Mouse (Mus musculus) megakaryocyte-erythroid progenitor cell, adult 5-6 weeks (primary cell): Measurements from ENCODE around the gene Tpi1. TPM values are rescaled to one million over a fixed set of nuclear protein-coding genes. Genes with fewer than 3 reads are reported as not detected.

Source experiments
- ATAC-seq: replicated peaks from 2 replicates; pipeline ENCODE4 v1.8.0; 2016; ENCODE audit warnings: mild to moderate bottlenecking, inconsistent platforms; ENCODE audit not compliant: severe bottlenecking, poor library complexity, low FRiP score, low TSS enrichment
- total RNA-seq, 2 experiments: library from RNA; stranded (forward) in 1 of 2; stranded (reverse) in 1 of 2; fragments of 200-1000, 215-1000 nt in 1 of 2; fragments of >200 nt in 1 of 2; fragmentation: Nextera tagmentation in 1 of 2; gene quantifications; 2 replicates each; pipeline ENCODE4 v1.2.3; 2014 to 2017

Gene Tpi1
- total RNA-seq (2014; fragmentation: Nextera tagmentation) (258 and 264 TPM in 2 replicates), total RNA-seq (2017) (179 and 201 TPM in 2 replicates)

DNA sequence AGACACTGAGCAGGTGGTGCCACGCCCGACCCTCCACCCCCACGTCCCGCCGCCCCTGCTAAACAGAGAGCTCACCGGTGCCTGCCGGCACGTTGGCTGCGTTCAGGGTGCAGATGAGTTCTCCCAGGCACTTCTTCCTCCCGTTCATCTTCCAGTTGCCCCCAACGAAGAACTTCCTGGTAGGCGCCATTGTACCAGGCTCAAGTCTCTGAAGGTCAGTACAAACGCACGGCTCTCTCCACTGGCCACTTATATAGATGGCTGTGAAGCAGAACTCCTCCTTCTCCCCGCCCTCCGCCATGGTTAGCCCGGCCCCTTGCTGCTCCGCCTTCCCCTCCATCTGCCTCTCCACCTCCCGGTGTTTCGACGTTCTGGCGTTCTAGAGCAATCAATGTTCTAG lies at the start of gene Tpi1:
TSS of gene Tpi1 (minus strand) at position 364 of the 400 bp plus-strand sequence.
- ATAC-seq: peak; percentile 85

DNA sequence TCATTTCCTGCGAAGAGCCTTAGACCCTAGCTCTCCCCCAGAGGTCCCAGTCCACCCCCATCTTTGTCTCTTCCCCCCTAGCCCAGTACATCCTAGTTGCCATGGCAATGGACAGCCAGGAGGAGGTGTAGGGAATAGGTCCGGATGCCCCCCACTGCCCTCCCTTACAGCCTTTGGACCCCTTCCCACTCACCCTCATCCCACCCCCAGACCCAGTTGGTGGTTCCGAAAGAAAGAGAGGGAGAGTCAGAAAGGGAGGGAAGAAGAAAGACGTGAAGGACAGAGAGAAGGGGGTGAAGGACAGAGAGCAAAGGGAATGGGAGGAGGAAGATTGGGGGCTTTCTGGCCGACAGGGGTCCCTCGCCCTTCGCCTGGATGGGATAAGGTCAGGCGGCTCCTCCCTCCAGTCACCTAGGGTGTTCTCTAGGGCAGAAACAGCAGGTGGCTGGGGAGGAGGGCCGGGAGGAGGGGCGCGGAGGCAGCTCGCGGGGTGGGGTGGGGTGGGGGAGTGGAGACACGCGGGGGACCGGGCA lies 49.1 kb upstream of the Tpi1 start:
- no peak for ATAC-seq

DNA sequence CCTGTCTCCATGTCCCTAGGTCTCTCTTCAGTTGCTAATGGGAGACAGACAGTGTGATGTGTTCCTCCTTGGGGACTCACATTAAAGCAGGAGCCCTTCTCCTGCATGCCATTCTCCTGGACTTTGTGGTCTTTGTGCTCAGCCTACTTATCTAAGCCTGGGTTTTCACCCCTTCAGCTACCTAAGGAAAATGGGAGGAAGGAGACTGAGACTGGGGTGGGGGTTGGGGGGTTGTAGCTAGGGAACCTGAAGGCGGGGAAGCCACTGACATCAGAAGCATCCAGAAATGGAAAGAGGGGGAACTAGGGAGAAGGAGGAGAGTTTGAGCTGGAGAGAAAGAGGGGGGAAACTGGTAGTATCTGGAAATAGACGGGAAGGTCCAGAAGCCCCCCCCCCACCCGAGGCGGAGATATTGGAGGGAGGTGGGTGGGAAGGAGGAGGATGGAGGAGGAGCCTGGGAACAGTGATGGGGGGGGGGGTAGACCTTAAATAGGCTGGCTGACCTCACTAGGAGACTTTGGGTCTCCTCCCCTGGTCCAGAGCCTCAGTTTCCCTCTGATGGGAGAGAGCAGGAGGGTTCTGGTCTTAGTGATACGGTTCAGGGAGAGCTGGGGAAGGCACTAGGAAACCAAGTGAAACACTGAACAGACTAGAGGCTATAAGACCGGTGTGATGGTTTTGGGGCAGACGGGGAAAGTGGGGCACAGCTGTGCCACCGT lies 48.5 kb upstream of the Tpi1 start:
- ATAC-seq: no peak

DNA sequence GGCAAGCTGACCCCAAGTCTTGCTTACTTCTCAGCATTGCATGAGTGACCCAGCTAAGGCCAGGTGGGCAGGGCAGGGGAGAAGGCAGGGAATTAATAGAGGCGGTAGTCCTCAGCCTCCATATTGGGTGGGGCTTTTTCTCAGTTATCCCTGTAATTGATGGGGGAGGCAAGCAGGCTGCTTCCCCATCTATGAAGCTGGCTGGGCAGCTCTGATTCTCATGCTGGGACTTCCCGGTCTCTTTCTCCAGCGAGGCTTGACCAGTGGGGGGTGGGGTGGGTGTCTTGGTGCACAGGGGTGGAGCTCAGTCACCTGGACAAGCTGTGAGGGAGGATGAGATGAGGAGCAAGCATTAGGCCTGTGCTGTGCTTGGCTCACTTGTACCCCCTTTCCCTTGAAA lies 47.7 kb upstream of the Tpi1 start:
- ATAC-seq: no peak

DNA sequence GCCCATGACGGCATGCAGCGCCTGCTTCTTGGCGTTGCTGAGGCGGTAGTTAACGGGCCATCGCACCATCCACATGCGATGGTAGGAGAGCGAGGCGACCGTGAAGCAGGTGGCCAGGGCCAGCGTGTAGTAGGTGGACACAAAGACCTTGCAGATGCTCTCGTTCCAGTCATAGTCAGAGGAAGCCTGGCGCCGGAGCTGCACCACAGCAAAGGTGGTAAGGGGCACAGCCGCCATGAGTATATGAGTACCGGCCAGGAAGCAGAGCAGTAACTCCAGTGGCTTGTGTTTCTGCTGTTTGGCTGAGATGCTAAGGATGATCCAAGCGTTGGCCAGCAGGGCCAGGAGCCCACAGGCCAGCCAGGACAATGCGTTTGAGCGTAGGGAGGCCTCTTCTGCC lies 47.2 kb upstream of the Tpi1 start:
- no peak for ATAC-seq

DNA sequence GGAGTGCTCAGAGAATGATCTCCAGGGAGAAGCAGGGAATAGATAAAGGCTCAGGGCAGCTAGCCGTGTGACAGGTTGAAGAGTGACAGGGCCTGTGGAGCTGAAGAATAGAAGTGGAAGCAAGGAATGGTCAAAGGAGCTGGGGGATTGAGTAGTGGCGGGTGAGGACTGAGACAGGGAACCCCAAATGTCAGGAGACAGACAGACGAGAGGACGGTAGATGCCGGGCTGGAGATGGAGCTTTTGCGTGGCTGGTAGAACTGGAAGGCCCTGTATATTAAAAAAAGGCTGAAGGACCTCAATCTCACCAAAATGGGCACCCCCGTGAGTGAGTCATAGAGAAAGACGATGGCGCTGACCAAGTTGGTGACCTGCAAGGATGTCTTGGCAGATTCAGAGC lies 46.4 kb upstream of the Tpi1 start:
- ATAC-seq: no peak

DNA sequence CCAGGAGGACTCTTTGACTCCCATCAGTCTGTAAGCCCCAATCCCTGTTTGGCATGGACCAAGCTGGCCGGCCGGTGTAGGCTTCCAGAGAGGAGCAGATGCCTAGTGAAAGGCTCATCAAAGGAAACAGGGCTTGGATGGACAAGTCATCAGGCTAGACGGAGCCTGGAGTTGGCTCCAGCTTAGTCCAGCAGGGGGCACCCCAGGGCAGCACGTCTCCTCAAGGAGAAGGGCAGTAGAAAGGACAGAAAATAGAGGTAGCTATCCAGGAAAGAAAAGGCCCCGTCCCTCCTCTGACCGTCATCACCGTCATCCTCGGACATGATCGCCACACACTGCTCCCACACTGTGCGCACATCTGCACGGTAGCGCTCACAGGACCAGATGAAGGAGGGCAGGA lies 45.6 kb upstream of the Tpi1 start:
- ATAC-seq: peak; percentile 71

DNA sequence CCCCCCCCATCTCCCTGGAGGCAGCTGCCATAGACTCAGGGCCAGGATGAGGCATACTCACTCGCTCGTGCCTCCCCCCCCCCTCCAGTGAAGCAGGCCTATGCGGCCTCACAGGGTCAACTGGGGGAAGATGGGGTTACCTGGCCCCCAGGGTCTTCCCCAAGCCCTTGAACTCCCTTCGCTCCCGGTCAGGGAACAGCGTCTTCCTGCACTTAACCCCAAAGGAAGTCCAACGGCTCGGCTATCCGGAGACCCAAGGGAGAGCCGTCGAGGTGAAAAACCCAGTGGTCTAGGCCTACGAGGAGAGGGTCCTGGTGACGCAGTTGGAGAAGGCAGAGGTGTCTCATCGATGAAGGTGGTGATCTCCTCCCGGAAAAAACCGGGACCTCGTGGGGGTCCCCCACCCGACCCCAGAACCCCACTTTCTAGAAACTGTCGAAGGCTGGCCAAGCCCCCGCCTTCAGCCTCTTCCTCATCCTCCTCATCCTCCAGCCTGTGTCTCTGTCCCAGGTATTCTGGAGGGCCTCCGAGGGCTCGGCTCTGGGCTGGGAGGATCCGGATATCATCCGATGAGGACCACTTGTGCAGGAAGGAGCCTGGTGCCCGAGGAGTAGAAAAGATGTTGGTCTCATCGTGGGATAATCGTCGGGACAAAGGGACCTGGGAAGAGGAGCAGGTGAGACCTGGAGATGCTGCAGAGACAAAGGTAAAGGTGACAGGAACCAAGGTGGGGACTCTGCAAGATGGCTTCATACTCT lies 44.6 kb upstream of the Tpi1 start:
- no peak for ATAC-seq

DNA sequence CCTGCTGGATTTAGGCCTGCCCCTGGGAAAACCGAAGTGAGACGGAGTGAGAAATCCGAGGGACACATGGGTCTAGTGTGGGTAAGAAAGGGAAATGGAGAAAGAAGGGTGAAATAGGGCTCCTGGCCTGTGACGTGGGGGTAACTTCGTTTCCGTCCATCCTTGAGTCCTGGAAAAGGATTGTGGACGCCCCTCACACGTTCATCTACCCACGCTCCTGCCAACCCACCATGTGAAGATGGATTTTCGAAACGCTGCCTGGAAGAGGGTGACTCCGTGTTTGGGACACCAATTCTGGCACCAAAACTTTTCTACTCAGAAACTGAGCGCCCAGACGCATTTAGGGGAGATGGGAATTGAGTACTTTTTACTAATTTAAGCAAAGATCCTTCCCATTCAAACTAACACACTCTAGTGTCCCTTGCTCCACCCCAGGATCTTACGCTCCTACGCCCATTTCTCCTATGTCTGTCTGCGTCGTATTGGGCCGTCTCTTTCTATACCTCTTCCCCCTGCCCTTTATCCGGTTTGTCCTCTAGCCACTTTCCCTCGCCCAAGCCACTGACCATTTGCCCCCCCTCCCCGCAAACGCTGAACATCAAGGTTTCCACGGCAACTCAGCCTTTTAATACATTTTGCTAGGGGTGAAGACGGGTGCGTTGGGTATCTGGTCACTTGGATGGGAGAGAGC lies 43.9 kb upstream of the Tpi1 start:
- ATAC-seq: no peak

DNA sequence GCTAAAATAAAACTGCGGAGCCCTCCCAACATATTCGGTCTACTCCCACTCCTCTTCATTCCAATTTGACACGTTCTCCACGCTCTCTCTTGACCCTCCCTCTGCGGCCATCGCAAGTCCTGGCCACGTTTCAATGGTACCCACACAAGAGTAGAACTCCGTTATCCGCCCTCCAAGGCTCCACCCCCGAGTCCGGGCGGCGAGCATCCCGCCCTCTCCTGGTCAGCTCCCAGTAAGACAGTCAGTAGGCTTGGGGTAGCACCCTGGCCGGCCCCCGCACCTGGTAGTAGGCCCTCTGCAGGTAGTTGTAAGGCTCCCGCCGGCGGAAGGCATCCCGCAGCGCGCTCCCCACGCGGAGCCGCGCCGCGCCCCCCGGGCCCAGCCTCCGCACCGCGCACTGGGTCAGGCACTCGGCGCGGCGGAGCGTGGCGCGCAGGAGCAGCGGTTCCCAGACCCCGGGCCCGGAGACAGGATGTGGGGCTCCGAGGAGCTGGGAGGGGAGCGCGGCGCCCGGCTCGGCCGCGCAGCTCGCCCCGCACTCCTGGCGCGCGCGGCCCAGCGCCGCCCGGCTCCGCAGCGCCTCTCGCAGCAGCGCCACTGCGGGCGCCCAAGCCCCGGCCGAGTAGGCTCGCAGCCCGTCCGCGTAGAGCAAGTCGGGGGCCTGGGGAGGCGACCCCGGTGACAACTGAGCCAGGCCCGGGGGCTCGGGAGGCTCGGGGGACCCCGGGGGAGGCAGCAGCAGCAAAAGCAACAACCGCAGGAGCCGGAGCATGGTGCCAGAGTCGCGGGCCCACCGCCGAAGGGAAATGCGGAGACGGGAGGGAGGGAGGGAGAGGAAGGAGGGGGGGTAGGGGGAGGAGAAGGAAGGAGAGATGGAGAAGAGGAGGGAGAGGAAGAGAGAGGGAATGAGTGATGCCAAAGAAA lies 43.1 kb upstream of the Tpi1 start, which contains the start of gene P3h3:
TSS of gene P3h3 (minus strand) at position 837 of the 924 bp plus-strand sequence.
- ATAC-seq: peak; percentile 74

DNA sequence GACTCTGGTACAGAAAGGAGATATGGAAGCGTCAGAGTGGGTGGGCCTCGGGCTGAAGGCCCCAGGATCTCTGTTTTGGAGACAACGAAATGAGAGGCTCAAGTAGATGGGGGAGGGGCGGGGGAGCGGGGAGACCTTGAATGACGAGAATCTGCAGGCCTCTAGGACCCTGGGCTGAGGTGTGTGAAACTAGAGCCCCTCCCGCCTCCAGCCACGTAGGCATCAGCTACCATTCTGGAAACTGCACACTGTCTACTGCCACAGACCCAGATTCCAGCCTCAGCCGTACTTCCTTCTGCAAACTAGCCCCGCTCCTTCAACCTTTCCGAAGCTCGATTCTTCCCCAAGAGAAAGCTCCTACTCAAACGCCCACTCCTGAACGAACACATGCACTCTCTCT lies 42.2 kb upstream of the Tpi1 start:
- ATAC-seq: no peak

DNA sequence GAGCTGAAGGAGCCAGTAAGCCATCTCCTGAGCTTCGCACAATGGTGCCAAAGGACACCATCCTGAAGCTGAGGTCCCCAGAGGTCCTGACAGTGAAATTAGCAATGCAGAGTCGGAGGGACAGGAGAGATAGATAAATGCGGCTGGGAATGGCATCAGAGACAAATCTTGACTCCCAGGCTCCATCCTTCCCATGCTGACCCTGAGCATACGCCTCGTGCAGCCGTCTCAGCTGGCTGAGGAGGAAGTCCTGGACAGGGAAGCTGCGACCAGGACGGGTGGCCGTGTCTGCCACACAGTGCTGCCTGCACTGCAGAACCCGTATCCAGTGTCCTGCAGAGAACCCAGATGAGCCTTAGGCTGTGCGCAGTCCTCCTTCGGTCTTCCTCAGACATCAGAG lies 40.6 kb upstream of the Tpi1 start:
- no peak for ATAC-seq

DNA sequence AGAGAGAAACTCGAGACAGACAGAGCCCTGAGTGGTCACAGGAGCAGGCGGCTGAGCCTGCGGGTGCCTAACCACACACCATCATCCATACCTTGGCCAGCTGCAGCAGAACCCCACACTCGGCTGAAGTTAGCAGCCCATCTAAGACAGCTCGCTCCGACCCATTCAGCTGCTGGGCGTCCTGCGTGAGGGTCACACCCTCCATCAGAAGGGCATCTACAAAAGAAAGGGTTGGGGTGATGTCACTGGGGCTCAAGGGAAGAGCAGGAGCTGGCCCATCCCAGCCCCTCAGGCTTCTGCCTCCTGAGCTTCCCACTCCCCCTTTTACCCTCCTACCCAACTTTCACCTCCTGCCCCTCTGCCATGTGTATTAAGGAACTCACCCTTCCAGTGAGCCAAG lies 36.4 kb upstream of the Tpi1 start:
- no peak for ATAC-seq

DNA sequence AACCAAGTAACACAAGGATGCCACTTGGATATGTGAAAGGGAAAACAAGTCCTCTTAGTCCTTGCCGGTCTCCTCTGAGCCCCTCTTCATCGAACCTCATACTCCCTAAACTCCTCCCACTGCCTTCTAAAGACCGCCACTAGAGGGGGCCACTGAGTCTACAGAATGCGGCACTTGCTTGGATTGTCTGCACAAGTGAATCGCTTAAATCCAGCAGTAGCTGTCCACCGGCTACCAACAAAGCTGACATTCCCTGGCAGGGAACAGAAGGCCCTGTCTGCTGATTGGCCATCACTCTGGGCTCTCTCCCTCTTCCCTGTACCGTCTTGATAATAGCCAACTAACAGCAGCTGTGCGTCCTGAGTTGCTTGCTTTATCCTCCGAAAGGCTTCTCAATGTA lies 33.2 kb upstream of the Tpi1 start:
- peak; percentile 80 for ATAC-seq

DNA sequence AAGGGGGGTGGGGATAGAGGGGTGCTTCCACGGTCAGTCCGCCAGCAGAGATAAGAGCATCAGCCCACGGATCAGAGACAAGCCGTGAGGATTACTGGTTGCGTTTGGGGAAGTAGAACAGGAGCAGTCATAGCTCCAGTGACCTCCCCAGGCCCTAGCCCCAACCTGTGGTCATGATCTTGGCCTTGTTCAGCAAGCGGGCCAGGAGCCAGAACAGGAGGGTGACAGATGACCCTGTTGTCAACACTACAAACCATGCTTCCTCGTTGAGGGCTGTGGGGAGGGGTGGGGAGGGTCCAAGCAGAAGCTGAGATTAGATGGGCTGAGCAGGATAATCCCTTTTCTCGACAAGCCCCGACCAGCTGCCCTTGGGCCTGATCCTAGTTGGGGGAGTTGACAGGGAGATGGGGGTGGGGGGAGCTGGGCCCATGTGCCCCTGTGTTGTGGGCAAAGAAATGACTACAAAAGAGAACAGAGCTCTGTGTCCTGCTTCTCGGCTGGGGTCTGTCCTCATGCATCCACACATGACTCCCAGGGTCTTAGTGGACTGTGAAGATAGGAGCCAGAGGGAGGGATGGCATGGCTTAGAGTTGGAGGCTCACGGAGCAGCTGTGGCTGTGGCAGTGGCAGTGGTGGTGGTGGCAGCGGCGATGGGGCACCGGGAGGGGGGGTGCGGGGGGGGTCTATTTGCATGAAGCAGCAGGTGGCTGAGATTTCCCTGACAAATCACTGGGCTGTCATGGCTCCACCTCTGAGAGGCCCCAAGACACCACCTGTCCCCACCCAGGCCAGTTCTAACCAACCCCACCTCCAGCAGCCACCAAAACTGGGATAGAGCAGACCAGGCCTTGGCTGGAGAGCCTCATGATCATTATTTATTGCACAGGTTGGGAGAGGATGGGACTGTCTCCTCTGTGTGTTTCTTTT lies 26.4 kb upstream of the Tpi1 start, which contains the start of gene Gnb3:
TSS of gene Gnb3 (minus strand) at position 35 of the 927 bp plus-strand sequence.
- no peak for ATAC-seq

DNA sequence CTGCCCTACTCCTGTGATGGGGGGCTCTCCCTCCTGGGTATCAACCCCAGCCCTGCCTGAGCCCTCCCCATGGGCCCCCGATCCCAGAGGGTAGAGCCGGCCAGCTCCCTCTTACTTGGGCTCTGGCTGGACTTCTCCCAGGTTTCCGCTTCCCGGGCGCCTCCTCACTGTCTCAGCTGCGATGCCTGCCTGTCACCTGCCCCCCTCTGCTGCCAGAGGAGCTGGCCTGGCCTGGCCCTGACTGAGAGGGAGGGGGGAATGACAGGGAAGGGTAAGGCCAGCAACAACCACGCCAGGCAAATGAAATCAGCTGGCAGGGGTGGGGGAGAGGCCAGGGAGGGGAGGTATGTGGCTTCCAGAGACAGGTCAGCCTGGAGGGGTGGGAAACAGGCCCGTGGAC lies 25.7 kb upstream of the Tpi1 start:
- no peak for ATAC-seq

DNA sequence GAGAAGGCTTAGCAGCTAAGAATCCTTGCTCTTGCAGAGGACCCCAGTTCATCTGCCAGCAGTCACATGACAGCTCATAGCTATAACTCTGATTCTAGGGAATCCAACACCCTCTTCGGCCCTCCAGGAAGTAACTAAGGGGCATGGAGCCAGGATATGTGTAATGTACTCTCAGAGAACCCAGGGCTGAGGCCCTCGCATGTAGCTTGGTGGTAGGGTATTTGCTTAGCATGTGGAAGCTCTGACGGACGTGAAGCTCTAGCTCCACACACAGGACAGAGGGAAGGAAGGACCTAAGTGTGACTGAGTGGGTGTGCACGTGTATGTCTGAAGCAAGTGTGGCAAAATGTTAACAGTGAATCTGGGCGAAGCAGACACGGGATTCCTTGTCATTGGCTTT lies 22.3 kb upstream of the Tpi1 start:
- no peak for ATAC-seq

DNA sequence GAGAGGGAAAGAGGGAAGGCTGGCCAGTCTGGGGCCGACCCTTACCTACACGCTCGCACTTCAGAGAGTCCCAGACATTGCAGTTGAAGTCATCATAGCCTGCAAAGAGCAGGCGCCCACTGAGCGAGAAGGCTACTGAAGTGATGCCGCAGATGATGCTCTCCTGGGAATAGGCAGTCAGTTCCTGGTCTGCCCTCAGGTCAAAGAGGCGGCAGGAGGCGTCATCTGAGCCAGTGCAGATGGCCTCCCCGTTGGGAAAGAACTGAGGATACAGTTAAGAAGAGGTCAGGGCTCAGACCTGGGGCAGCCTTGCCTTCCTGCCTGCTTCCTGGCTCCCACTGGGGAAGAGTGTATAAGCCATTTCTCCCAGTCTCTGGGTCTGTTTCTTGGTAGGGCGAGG lies 21.4 kb upstream of the Tpi1 start:
- no peak for ATAC-seq
